Mouse (Mus musculus) ovary, adult 18-20 months (tissue): ENCODE results near the gene Qrich1.

ENCODE experiments used
- DNase-seq: peaks from one replicate; pipeline ENCODE4 v3.0.0; 2022; ENCODE audit warnings: low spot score, mixed read lengths

The Qrich1 gene

GRCm38 (mm10) chr9:108492043-108492750 is 24.4 kb upstream of the Qrich1 start:
- DNase-seq: peak; percentile 84

- DNase-seq: no peak
These were observed 23.4 kb upstream of the Qrich1 start for GRCm38 (mm10) chr9:108493246-108493645.

GRCm38 (mm10) chr9:108494146-108494825 is 22.3 kb upstream of the Qrich1 start:
- no peak for DNase-seq

GRCm38 (mm10) chr9:108494905-108495304 is 21.7 kb upstream of the Qrich1 start:
- no peak for DNase-seq

- DNase-seq: no peak
These were observed 17.4 kb upstream of the Qrich1 start for GRCm38 (mm10) chr9:108499231-108499630.

GRCm38 (mm10) chr9:108499943-108500342 is 16.7 kb upstream of the Qrich1 start:
- no peak for DNase-seq

- no peak for DNase-seq
These were observed 9.7 kb upstream of the Qrich1 start for GRCm38 (mm10) chr9:108506901-108507300.

GRCm38 (mm10) chr9:108507619-108508434 is 8.8 kb upstream of the Qrich1 start, which contains the start of gene Qars:
Gene Qars (plus strand): TSS chr9:108507706.
- DNase-seq: peak; percentile 93

- DNase-seq: no peak
These were observed 7.8 kb upstream of the Qrich1 start for GRCm38 (mm10) chr9:108508776-108509175.

GRCm38 (mm10) chr9:108517253-108517930 is 786 bp downstream of the Qrich1 start:
- peak; percentile 65 for DNase-seq

GRCm38 (mm10) chr9:108517931-108518332 is 1.3 kb downstream of the Qrich1 start:
- no peak for DNase-seq

- no peak for DNase-seq
These were observed 5.0 kb downstream of the Qrich1 start for GRCm38 (mm10) chr9:108521604-108522003.

- DNase-seq: no peak
These were observed 6.7 kb downstream of the Qrich1 start for GRCm38 (mm10) chr9:108523341-108523740.

- DNase-seq: no peak
These were observed 8.8 kb downstream of the Qrich1 start for GRCm38 (mm10) chr9:108525400-108525799.

- DNase-seq: no peak
These were observed 14.3 kb downstream of the Qrich1 start for GRCm38 (mm10) chr9:108530954-108531353.

GRCm38 (mm10) chr9:108531496-108531895 is 14.9 kb downstream of the Qrich1 start:
- DNase-seq: no peak

GRCm38 (mm10) chr9:108540846-108541245 is 24.2 kb downstream of the Qrich1 start:
- no peak for DNase-seq

GRCm38 (mm10) chr9:108545986-108546385 is 29.4 kb downstream of the Qrich1 start:
- DNase-seq: no peak

GRCm38 (mm10) chr9:108546875-108547274 is 30.3 kb downstream of the Qrich1 start:
- no peak for DNase-seq

- no peak for DNase-seq
These were observed 42.6 kb downstream of the Qrich1 start for GRCm38 (mm10) chr9:108559169-108559568.

- DNase-seq: peak; percentile 92
These were observed 43.7 kb downstream of the Qrich1 start, which contains the start of gene Impdh2 for GRCm38 (mm10) chr9:108560227-108560841. Gene Impdh2 (plus strand): TSS chr9:108560286.
